Mouse (Mus musculus) neural tube, embryonic 14.5 days (tissue): ENCODE measurements at regions not wholly inside any gene's neighbourhood (a gene's known extent, or its start where the extent isn't known, plus 50 kb on each side); places are given as distances from the start of the nearest gene placed in this dataset.

Source experiments
- ATAC-seq: fragments of 200-750 bp; cut with Nextera tagmentation; 2 replicates; pipeline ENCODE4 v1.8.0; 2017; ENCODE audit warnings: low read depth, mild to moderate bottlenecking, moderate TSS enrichment, moderate library complexity
- H3K27ac ChIP-seq: fragments of 300-500 bp; sonication (generic); 2 replicates; pipeline ENCODE4 v1.5.1; 2014; ENCODE audit warnings: low read depth, mild to moderate bottlenecking, control low read depth, low read length, moderate library complexity, mixed read lengths
- H3K27me3 ChIP-seq: fragments of 300-500 bp; sonication (generic); 2 replicates; pipeline ENCODE4 v1.6.1; 2014; ENCODE audit warnings: low read length; ENCODE audit not compliant: control insufficient read depth, insufficient read depth
- H3K36me3 ChIP-seq: fragments of 300-500 bp; sonication (generic); 2 replicates; pipeline ENCODE4 v1.6.1; 2014; ENCODE audit warnings: low read length, mixed read lengths; ENCODE audit not compliant: control insufficient read depth, insufficient read depth
- H3K4me1 ChIP-seq: fragments of 300-500 bp; sonication (generic); 2 replicates; pipeline ENCODE4 v1.6.1; 2014; ENCODE audit warnings: low read length; ENCODE audit not compliant: control insufficient read depth, insufficient read depth
- H3K4me2 ChIP-seq: fragments of 300-500 bp; sonication (generic); 2 replicates; pipeline ENCODE4 v1.6.1; 2014; ENCODE audit warnings: mild to moderate bottlenecking, low read depth, low read length, control low read depth
- H3K4me3 ChIP-seq: fragments of 300-500 bp; sonication (generic); 2 replicates; pipeline ENCODE4 v1.5.1; 2014; ENCODE audit warnings: low read depth, low read length, control low read depth, mixed read lengths
- H3K9ac ChIP-seq: fragments of 300-500 bp; sonication (generic); replicated peaks from 2 replicates; pipeline ENCODE4 v1.6.1; 2014; ENCODE audit warnings: low read depth, mild to moderate bottlenecking, control low read depth, low read length, mixed read lengths
- H3K9me3 ChIP-seq: fragments of 300-500 bp; sonication (generic); 2 replicates; pipeline ENCODE4 v1.6.1; 2016; ENCODE audit warnings: low read length; ENCODE audit not compliant: control insufficient read depth
- WGBS: fragments of 180-500 bp; shearing (Covaris S2); extraction: QIAGEN DNeasy Blood & Tissue Kit; methylation state at CpG from one replicate; pipeline ENCODE4 v1.1.7; 2014; 5-methylcytosine and 5-hydroxymethylcytosine counted together

GRCm38 (mm10) chr4:54758501-54758829, 186.4 kb upstream of the Zfp462 start:
- no peaks in the 10 kb centered on the region for H3K36me3 ChIP-seq
- peak overlapping the region; percentile 27 for H3K4me2 ChIP-seq
- H3K4me3 ChIP-seq = peak overlapping the region; percentile 2; the same call in 1 of the 2 replicates
- H3K9me3 ChIP-seq = no peaks in the 10 kb centered on the region
- no peaks in the 10 kb centered on the region for H3K27me3 ChIP-seq
- 40% methylated on average over 8 of the region's 8 CpGs for WGBS
- 0 out of 2 replicates have a peak overlapping the region, but pooled peaks have one; percentile 16 for H3K27ac ChIP-seq
- ATAC-seq = no peak
- no peak overlapping the region for H3K9ac ChIP-seq
- no peaks in the 10 kb centered on the region for H3K4me1 ChIP-seq

GRCm38 (mm10) chr4:54761257-54761656, 183.6 kb upstream of the Zfp462 start:
- Histone ChIP-seq H3K27ac (no peak overlapping the region), H3K4me2 (no peak overlapping the region), H3K36me3 (no peaks in the 10 kb centered on the region), H3K4me3 (no peak overlapping the region), H3K9me3 (no peaks in the 10 kb centered on the region), H3K4me1 (no peaks in the 10 kb centered on the region), H3K27me3 (no peaks in the 10 kb centered on the region), H3K9ac (no peak overlapping the region)
- ATAC-seq = no peak
- 74% methylated on average over 5 of the region's 5 CpGs for WGBS

- Histone ChIP-seq H3K4me3 (no peak overlapping the region), H3K36me3 (no peaks in the 10 kb centered on the region), H3K4me2 (no peak overlapping the region), H3K27me3 (no peaks in the 10 kb centered on the region), H3K9ac (no peak overlapping the region), H3K27ac (no peak overlapping the region), H3K9me3 (no peaks in the 10 kb centered on the region), H3K4me1 (no peaks in the 10 kb centered on the region)
- 44% methylated on average over 1 of the region's 1 CpGs for WGBS
- ATAC-seq = no peak
Observed at GRCm38 (mm10) chr4:54765045-54765444, 179.8 kb upstream of the Zfp462 start.

GRCm38 (mm10) chr4:54767506-54768200, 177.2 kb upstream of the Zfp462 start:
- H3K27ac ChIP-seq = no peak overlapping the region
- H3K4me3 ChIP-seq = no peak overlapping the region
- no peak overlapping the region for H3K9ac ChIP-seq
- H3K9me3 ChIP-seq = no peaks in the 10 kb centered on the region
- no peaks in the 10 kb centered on the region for H3K4me1 ChIP-seq
- H3K36me3 ChIP-seq = no peaks in the 10 kb centered on the region
- 22% methylated on average over 8 of the region's 8 CpGs for WGBS
- H3K27me3 ChIP-seq = no peaks in the 10 kb centered on the region
- no peak overlapping the region for H3K4me2 ChIP-seq
- no peak for ATAC-seq

- Histone ChIP-seq H3K4me2 (no peak overlapping the region), H3K4me3 (no peak overlapping the region), H3K27me3 (no peaks in the 10 kb centered on the region), H3K9me3 (no peaks in the 10 kb centered on the region), H3K27ac (no peak overlapping the region), H3K9ac (no peak overlapping the region), H3K4me1 (no peaks in the 10 kb centered on the region), H3K36me3 (no peaks in the 10 kb centered on the region)
- no peak for ATAC-seq
- 54% methylated on average over 4 of the region's 4 CpGs for WGBS
Observed at GRCm38 (mm10) chr4:54768836-54769235, 176.0 kb upstream of the Zfp462 start.

GRCm38 (mm10) chr4:54774066-54774465, 170.8 kb upstream of the Zfp462 start:
- Histone ChIP-seq H3K4me2 (no peak overlapping the region), H3K9ac (no peak overlapping the region), H3K4me3 (no peak overlapping the region), H3K9me3 (no peaks in the 10 kb centered on the region), H3K36me3 (no peaks in the 10 kb centered on the region), H3K27me3 (no peaks in the 10 kb centered on the region), H3K27ac (no peak overlapping the region), H3K4me1 (no peaks in the 10 kb centered on the region)
- no peak for ATAC-seq
- 94% methylated on average over 4 of the region's 4 CpGs for WGBS

- H3K36me3 ChIP-seq = no peaks in the 10 kb centered on the region
- no peak overlapping the region for H3K4me2 ChIP-seq
- no peak for ATAC-seq
- no peaks in the 10 kb centered on the region for H3K27me3 ChIP-seq
- no peak overlapping the region for H3K27ac ChIP-seq
- no peaks in the 10 kb centered on the region for H3K9me3 ChIP-seq
- H3K4me3 ChIP-seq = no peak overlapping the region
- no peak overlapping the region for H3K9ac ChIP-seq
- no peaks in the 10 kb centered on the region for H3K4me1 ChIP-seq
Observed at GRCm38 (mm10) chr4:54774717-54775116, 170.1 kb upstream of the Zfp462 start.

GRCm38 (mm10) chr4:54780511-54780910, 164.3 kb upstream of the Zfp462 start:
- Histone ChIP-seq H3K4me3 (no peak overlapping the region), H3K9me3 (no peaks in the 10 kb centered on the region), H3K36me3 (no peaks in the 10 kb centered on the region), H3K4me1 (no peaks in the 10 kb centered on the region), H3K27me3 (no peaks in the 10 kb centered on the region), H3K9ac (no peak overlapping the region), H3K27ac (no peak overlapping the region), H3K4me2 (no peak overlapping the region)
- WGBS = 54% methylated on average over 4 of the region's 4 CpGs
- no peak for ATAC-seq

- Histone ChIP-seq H3K4me1 (no peaks in the 10 kb centered on the region), H3K4me3 (no peak overlapping the region), H3K9me3 (no peaks in the 10 kb centered on the region), H3K9ac (no peak overlapping the region), H3K27me3 (no peaks in the 10 kb centered on the region), H3K4me2 (no peak overlapping the region), H3K27ac (no peak overlapping the region), H3K36me3 (no peaks in the 10 kb centered on the region)
- ATAC-seq = no peak
- 42% methylated on average over 5 of the region's 5 CpGs for WGBS
Observed at GRCm38 (mm10) chr4:54791217-54791742, 153.6 kb upstream of the Zfp462 start.
